Mouse (Mus musculus): ENCODE measurements around the gene Clcn5. TPM values are rescaled to one million over a fixed set of nuclear protein-coding genes. Genes with fewer than 3 reads are reported as not detected.

The Clcn5 gene
- polyA plus RNA-seq, 1 experiment from 2014 or later: 14.5 TPM

- Histone ChIP-seq H3K36me3 (ENCODE audit: control insufficient read depth, insufficient read depth, low read length) (no peaks in the 10 kb centered on the region), H3K9me3 (ENCODE audit: control insufficient read depth, low read length) (no peaks in the 10 kb centered on the region), H3K4me3 (ENCODE audit: low read length) (no peak overlapping the region), H3K9ac (ENCODE audit: low read depth, low read length) (no peak overlapping the region), H3K4me2 (ENCODE audit: low read depth, low read length) (no peak overlapping the region), H3K27me3 (replicated peaks; ENCODE audit: control insufficient read depth, insufficient read depth, low read length) (no peaks in the 10 kb centered on the region), H3K27ac (ENCODE audit: low read length) (no peak overlapping the region), H3K4me1 (ENCODE audit: control insufficient read depth, insufficient read depth, low read length) (no peaks in the 10 kb centered on the region)
- 62% methylated on average over 3 of the region's 3 CpGs for WGBS
- peak; percentile 56 for ATAC-seq
Observed at GRCm38 (mm10) chrX:7157976-7158375, 161.2 kb downstream of the Clcn5 start.

- H3K9me3 ChIP-seq (ENCODE audit: control insufficient read depth, low read length): no peaks in the 10 kb centered on the region
- H3K4me3 ChIP-seq (ENCODE audit: low read length): no peak overlapping the region
- WGBS: 68% methylated on average over 6 of the region's 6 CpGs
- ATAC-seq: no peak
- no peaks in the 10 kb centered on the region for H3K4me1 ChIP-seq (ENCODE audit: control insufficient read depth, insufficient read depth, low read length)
- no peak overlapping the region for H3K9ac ChIP-seq (ENCODE audit: low read depth, low read length)
- H3K27me3 ChIP-seq (replicated peaks; ENCODE audit: control insufficient read depth, insufficient read depth, low read length): no peaks in the 10 kb centered on the region
- no peak overlapping the region for H3K27ac ChIP-seq (ENCODE audit: low read length)
- no peaks in the 10 kb centered on the region for H3K36me3 ChIP-seq (ENCODE audit: control insufficient read depth, insufficient read depth, low read length)
- H3K4me2 ChIP-seq (ENCODE audit: low read depth, low read length): no peak overlapping the region
Observed at GRCm38 (mm10) chrX:7156026-7156732, 163.0 kb downstream of the Clcn5 start.

GRCm38 (mm10) chrX:7150129-7150528 is 169.0 kb downstream of the Clcn5 start:
- Histone ChIP-seq H3K4me1 (ENCODE audit: control insufficient read depth, insufficient read depth, low read length) (no peaks in the 10 kb centered on the region), H3K27ac (ENCODE audit: low read length) (no peak overlapping the region), H3K27me3 (replicated peaks; ENCODE audit: control insufficient read depth, insufficient read depth, low read length) (no peaks in the 10 kb centered on the region), H3K4me3 (ENCODE audit: low read length) (no peak overlapping the region), H3K9ac (ENCODE audit: low read depth, low read length) (no peak overlapping the region), H3K9me3 (ENCODE audit: control insufficient read depth, low read length) (no peaks in the 10 kb centered on the region), H3K36me3 (ENCODE audit: control insufficient read depth, insufficient read depth, low read length) (no peaks in the 10 kb centered on the region), H3K4me2 (ENCODE audit: low read depth, low read length) (no peak overlapping the region)
- no peak for ATAC-seq
- WGBS: 65% methylated on average over 4 of the region's 4 CpGs

DNA sequence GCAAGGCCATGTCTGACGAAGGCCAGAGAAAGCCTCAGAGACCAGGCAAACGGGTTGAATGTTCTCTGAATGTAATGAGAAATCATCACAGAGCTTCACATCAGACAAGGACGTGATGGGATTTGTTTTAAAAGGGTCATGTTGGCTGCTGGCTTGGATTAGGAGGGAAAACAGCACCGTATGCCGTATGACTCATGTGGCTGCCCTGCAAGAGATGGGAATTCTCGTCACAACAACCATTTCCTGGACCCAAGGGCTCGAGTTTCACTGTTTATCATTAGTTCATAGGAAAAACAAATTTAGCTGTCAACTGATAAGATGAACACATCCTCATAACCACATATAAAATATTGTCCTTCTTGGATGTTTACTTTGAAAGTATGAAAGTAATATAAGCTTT is 173.0 kb downstream of the Clcn5 start:
- Histone ChIP-seq H3K27me3 (replicated peaks; ENCODE audit: control insufficient read depth, insufficient read depth, low read length) (no peaks in the 10 kb centered on the region), H3K4me1 (ENCODE audit: control insufficient read depth, insufficient read depth, low read length) (no peaks in the 10 kb centered on the region), H3K36me3 (ENCODE audit: control insufficient read depth, insufficient read depth, low read length) (no peaks in the 10 kb centered on the region), H3K9me3 (ENCODE audit: control insufficient read depth, low read length) (no peaks in the 10 kb centered on the region), H3K9ac (ENCODE audit: low read depth, low read length) (no peak overlapping the region), H3K27ac (ENCODE audit: low read length) (no peak overlapping the region), H3K4me2 (ENCODE audit: low read depth, low read length) (no peak overlapping the region), H3K4me3 (ENCODE audit: low read length) (no peak overlapping the region)
- 47% methylated on average over 7 of the region's 7 CpGs for WGBS
- ATAC-seq: no peak

DNA sequence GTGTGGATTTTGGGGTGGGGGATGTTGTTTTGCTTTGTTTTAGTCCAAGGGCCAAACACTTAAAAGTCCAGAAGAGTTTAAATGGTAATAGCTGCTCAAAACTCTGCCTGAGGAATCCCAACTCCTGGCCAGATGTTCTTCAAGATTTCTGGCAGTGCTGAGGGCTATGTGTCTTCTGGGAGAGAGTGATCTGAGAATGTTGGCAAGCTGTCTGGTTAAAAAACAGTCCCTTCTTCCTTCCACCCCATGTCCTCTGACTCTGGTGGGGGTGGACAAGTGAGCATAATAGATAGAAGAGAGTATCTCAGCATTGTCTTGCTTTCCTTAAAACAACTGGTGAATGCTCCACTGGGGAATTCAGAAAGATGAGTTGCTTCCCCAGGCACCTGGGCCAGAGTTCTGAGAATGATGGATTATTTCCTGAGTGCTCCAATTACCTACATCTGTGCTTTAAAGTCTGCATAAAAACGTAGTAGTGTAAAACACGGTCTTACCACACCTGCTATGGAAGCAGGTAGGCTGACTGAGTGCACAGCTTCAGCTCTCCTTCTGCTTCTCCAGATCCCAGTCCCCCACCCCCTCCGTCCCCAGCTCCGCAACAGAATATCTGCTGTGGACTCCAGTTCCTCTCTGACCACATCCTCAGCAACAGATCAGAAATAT is 197.4 kb downstream of the Clcn5 start:
- no peaks in the 10 kb centered on the region for H3K9me3 ChIP-seq (ENCODE audit: control insufficient read depth, low read length)
- no peaks in the 10 kb centered on the region for H3K36me3 ChIP-seq (ENCODE audit: control insufficient read depth, insufficient read depth, low read length)
- H3K4me2 ChIP-seq (ENCODE audit: low read depth, low read length): no peak overlapping the region
- H3K4me1 ChIP-seq (ENCODE audit: control insufficient read depth, insufficient read depth, low read length): no peaks in the 10 kb centered on the region
- 61% methylated on average over 4 of the region's 4 CpGs for WGBS
- no peak overlapping the region for H3K4me3 ChIP-seq (ENCODE audit: low read length)
- H3K9ac ChIP-seq (ENCODE audit: low read depth, low read length): no peak overlapping the region
- no peaks in the 10 kb centered on the region for H3K27me3 ChIP-seq (replicated peaks; ENCODE audit: control insufficient read depth, insufficient read depth, low read length)
- H3K27ac ChIP-seq (ENCODE audit: low read length): no peak overlapping the region
- no peak for ATAC-seq

DNA sequence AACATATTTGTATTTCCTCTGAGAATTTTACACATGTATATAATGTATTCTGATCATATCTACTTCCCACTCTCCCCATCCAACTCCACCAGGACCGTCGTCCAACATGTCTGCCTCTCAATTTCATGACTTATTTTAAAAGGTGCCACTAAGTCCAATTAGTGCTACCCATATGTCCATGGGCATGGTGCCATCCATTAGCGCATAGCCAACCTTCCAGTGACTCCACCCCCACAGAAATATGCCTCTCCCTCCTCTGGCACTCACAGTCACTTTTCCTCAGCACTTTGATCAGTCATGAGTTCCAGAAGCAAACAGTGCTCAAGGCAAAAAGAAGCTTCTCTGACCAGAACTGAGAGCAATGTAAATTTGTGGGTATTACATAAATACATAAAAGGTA is 204.3 kb downstream of the Clcn5 start:
- WGBS: 88% methylated on average over 3 of the region's 3 CpGs
- H3K27me3 ChIP-seq (replicated peaks; ENCODE audit: control insufficient read depth, insufficient read depth, low read length): no peaks in the 10 kb centered on the region
- H3K9ac ChIP-seq (ENCODE audit: low read depth, low read length): no peak overlapping the region
- no peak for ATAC-seq
- H3K27ac ChIP-seq (ENCODE audit: low read length): no peak overlapping the region
- H3K4me2 ChIP-seq (ENCODE audit: low read depth, low read length): no peak overlapping the region
- H3K4me3 ChIP-seq (ENCODE audit: low read length): no peak overlapping the region
- no peaks in the 10 kb centered on the region for H3K9me3 ChIP-seq (ENCODE audit: control insufficient read depth, low read length)
- H3K4me1 ChIP-seq (ENCODE audit: control insufficient read depth, insufficient read depth, low read length): no peaks in the 10 kb centered on the region
- no peaks in the 10 kb centered on the region for H3K36me3 ChIP-seq (ENCODE audit: control insufficient read depth, insufficient read depth, low read length)

MicroRNAs encoded within 50 kb of the gene (microRNA counts, 519-probe panel; counts per million panel counts)
- microRNA mmu-miR-188-3p (2,951 counts per million, percentile 74 among the panel's probes with 10 or more counts), microRNA mmu-miR-188-5p (35.7 counts per million), microRNA mmu-miR-362-3p (2,695 counts per million, percentile 66 among the panel's probes with 10 or more counts), microRNA mmu-miR-362-5p (2,427 counts per million, percentile 59 among the panel's probes with 10 or more counts), microRNA mmu-miR-500 (1,630 counts per million, percentile 19 among the panel's probes with 10 or more counts), microRNA mmu-miR-501-3p (2,017 counts per million, percentile 43 among the panel's probes with 10 or more counts), microRNA mmu-miR-501-5p (2,064 counts per million, percentile 45 among the panel's probes with 10 or more counts), microRNA mmu-miR-532-3p (2,237 counts per million, percentile 52 among the panel's probes with 10 or more counts), microRNA mmu-miR-532-5p (2,897 counts per million, percentile 72 among the panel's probes with 10 or more counts)

Small RNAs within 50 kb of the gene (microRNA-seq; reads per million reads assigned to microRNA genes)
- gene Mir188 (1,400 reads per million, percentile 77 among the genes with 10 or more reads in this experiment), gene Mir362 (140 reads per million, percentile 52 among the genes with 10 or more reads in this experiment), gene Mir500 (183 reads per million, percentile 56 among the genes with 10 or more reads in this experiment), gene Mir501 (440 reads per million, percentile 66 among the genes with 10 or more reads in this experiment), gene Mir532 (1,565 reads per million, percentile 78 among the genes with 10 or more reads in this experiment)

Other genes starting within 250 kb of the Clcn5 start
- 0.28 and 0.34 TPM in 2 replicates for gene Usp27x, start 56.5 kb upstream of the Clcn5 start, polyA plus RNA-seq (2015; fragmentation: Nextera tagmentation; extraction: Ambion mirVana)

Measured in intestine, embryonic 16.5 days (tissue).